Mouse (Mus musculus) megakaryocyte, embryonic 14.5 days (primary cell): ENCODE measurements around the gene Gpr35.

Experiments used
- FLI1 ChIP-seq: IDR thresholded peaks from 2 replicates; pipeline ENCODE4 v1.6.1; 2012; ENCODE audit warnings: low read length, inconsistent platforms, mixed read lengths
- GATA1 ChIP-seq: IDR thresholded peaks from 3 replicates; pipeline ENCODE4 v1.6.1; 2012; ENCODE audit warnings: mixed read lengths, low read length, inconsistent platforms, borderline replicate concordance

DNA sequence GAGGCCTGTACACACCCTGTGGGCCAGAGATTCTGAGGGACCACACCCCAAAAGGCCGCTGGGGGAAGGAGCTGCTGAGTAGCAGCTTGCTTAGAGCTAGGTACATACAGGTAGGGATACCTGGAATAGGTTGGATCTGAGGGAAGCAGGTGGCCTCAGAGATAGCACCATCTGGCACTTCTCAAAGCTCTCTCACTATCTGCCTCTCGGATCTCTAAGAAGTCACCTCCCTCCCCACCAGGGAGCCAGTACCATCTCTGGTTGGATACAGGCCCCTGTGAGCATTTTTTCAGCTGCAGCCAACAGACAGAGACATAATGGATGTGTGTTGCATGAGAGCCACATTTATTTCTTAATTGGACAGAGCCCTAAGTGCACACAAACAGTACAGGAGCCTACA lies 64.5 kb downstream of the Gpr35 start:
- no peak for TF ChIP-seq GATA1
- no peak for TF ChIP-seq FLI1
